Mouse (Mus musculus) limb, embryonic 11.5 days (tissue): ENCODE results near the gene Miga1. TPM values are rescaled to one million over a fixed set of nuclear protein-coding genes. Genes with fewer than 3 reads are reported as not detected.

Experiments used
- ATAC-seq: fragments of 200-750 bp; cut with Nextera tagmentation; 2 replicates; pipeline ENCODE4 v1.8.0; 2017; ENCODE audit warnings: low read depth; ENCODE audit not compliant: insufficient number of reproducible peaks, low FRiP score, low TSS enrichment
- DNase-seq: peaks from one replicate; pipeline ENCODE4 v3.0.0-alpha.2; 2015; ENCODE audit warnings: low spot score
- H3K27ac ChIP-seq: fragments of 300-500 bp; sonication (generic); replicated peaks from 2 replicates; pipeline ENCODE4 v1.5.1; 2014; ENCODE audit warnings: low read depth, mild to moderate bottlenecking, low read length
- H3K27me3 ChIP-seq: fragments of 300-500 bp; sonication (generic); 2 replicates; pipeline ENCODE4 v1.6.1; 2014; ENCODE audit warnings: mild to moderate bottlenecking, low read length, mixed read lengths; ENCODE audit not compliant: control insufficient read depth, insufficient read depth
- H3K36me3 ChIP-seq: fragments of 300-500 bp; sonication (generic); 2 replicates; pipeline ENCODE4 v1.6.1; 2014; ENCODE audit warnings: mild to moderate bottlenecking, low read length, moderate library complexity, mixed read lengths; ENCODE audit not compliant: control insufficient read depth, insufficient read depth
- H3K4me1 ChIP-seq: fragments of 300-500 bp; sonication (generic); 2 replicates; pipeline ENCODE4 v1.6.1; 2014; ENCODE audit warnings: low read length, mixed read lengths; ENCODE audit not compliant: control insufficient read depth, insufficient read depth
- H3K4me2 ChIP-seq: fragments of 300-500 bp; sonication (generic); 2 replicates; pipeline ENCODE4 v1.6.1; 2014; ENCODE audit warnings: low read depth, mild to moderate bottlenecking, moderate library complexity; ENCODE audit not compliant: severe bottlenecking
- H3K4me3 ChIP-seq: fragments of 300-500 bp; sonication (generic); 2 replicates; pipeline ENCODE4 v1.5.1; 2014; ENCODE audit warnings: low read depth, low read length
- H3K9ac ChIP-seq: fragments of 300-500 bp; sonication (generic); 2 replicates; pipeline ENCODE4 v1.6.1; 2014; ENCODE audit warnings: mild to moderate bottlenecking, low read length
- H3K9me3 ChIP-seq: fragments of 300-500 bp; sonication (generic); 2 replicates; pipeline ENCODE4 v1.6.1; 2016; ENCODE audit warnings: low read length; ENCODE audit not compliant: control insufficient read depth
- WGBS: fragments of 180-500 bp; shearing (Covaris S2); extraction: QIAGEN DNeasy Blood & Tissue Kit; methylation state at CpG from one replicate; pipeline ENCODE4 v1.1.7; 2014; 5-methylcytosine and 5-hydroxymethylcytosine counted together
- polyA plus RNA-seq: library from polyadenylated mRNA; unstranded; fragments of >200 nt; fragmentation: Nextera tagmentation; extraction: Ambion mirVana; gene quantifications from 2 replicates; pipeline ENCODE4 v1.2.1, GENCODE M21; 2014

Gene Miga1
- 21.4 and 21.8 TPM in 2 replicates for polyA plus RNA-seq

DNA sequence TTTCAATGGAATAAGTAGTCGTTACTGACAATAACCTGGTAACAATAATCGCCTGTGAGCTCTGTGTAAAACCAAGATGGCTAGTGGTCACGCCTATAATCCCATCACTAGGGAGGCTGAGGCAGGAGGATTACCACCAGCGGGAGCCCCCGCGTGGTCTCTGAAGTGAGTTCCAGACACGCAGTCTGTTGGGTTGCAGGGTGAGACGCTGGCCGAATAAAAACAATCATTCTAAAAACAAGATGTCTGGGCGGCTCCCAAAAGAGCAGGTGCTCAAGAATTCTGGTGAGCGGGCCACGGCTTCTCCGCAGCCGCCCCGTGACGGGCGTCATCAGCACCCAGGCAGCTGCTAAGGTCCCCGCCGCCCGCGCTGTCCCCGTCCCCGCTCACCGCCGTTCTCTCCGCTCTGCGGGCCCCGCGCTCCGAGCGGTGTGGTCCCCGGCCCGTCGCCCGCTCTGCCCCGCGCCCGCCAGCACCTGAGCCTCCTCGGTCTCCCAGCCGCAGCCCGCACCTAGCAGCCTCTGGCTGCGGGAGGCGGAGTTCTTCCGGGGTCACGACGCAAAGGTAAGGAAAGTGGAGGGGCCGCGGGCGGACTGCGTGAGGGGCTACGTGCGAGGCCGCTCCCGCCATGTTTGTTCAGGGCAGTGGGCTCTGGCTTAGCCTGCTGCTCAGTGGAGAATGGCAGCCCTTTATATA is at the start of gene Miga1:
TSS of gene Miga1 (minus strand) at position 546 of the 696 bp plus-strand sequence.
- peak within 1 kb of the TSS; percentile 87 for H3K4me3 ChIP-seq
- ATAC-seq = peak; percentile 79

DNA sequence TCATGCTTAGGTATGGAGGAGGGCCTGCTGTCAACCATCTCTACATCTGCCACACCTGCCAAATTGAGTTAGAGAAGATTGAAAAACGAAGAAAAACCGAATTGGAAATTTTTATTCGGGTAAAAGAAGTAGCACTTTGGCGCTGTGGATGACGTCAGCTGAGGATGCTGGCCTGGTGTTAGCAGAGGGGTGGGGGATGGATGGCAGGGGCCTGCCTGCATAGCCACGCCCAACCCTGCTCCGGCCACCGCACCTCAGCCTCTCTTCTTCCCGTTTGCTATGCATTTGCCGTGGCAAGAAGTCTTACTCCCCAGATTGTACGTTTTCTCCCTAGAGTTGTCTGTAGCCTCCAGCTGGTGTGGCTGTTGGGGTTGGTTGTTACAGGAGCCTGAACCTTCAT is 43.9 kb upstream of the Miga1 start:
- H3K36me3 ChIP-seq = peaks cover 3% of the 10 kb centered on the region
- DNase-seq = no peak
- H3K4me1 ChIP-seq = no peaks in the 10 kb centered on the region
- H3K4me2 ChIP-seq = no peak overlapping the region
- H3K27ac ChIP-seq = no peak overlapping the region
- H3K27me3 ChIP-seq = no peaks in the 10 kb centered on the region
- H3K4me3 ChIP-seq = no peak overlapping the region
- no peak overlapping the region for H3K9ac ChIP-seq
- 77% methylated on average over 11 of the region's 11 CpGs for WGBS
- no peak for ATAC-seq
- no peaks in the 10 kb centered on the region for H3K9me3 ChIP-seq

More for the DNA sequence above, at the start of gene Miga1:
- Histone ChIP-seq H3K9me3 (no peaks in the 10 kb centered on the region), H3K36me3 (peaks cover 4% of the 10 kb centered on the region), H3K9ac (peak within 1 kb of the TSS; percentile 81), H3K27me3 (no peaks in the 10 kb centered on the region), H3K27ac (no peak within 1 kb of the TSS), H3K4me1 (no peaks in the 10 kb centered on the region), H3K4me2 (peak within 1 kb of the TSS; percentile 54)
- DNase-seq = peak; percentile 86
- 3% methylated on average over 45 of the region's 54 CpGs for WGBS

DNA sequence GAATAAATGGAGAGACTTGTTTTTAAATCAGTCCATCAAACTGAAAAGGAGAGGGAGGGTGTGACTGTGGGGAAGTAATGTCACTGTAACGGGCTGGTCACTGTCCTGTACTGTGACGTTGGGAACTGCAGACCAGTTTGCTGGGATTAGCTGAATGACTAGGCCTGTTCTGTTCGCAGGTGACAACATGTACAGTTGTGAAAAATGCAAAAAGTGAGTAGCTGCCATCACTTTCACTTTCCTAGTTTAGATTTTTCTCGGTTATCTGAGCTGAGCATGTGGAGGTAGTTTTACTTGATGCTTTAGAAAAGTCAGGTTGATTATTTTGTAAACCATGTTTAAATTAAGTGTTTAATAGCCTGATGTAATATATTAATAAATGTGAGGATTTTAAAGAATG is 35.9 kb upstream of the Miga1 start:
- WGBS = 90% methylated on average over 4 of the region's 4 CpGs
- no peak overlapping the region for H3K4me2 ChIP-seq
- no peaks in the 10 kb centered on the region for H3K27me3 ChIP-seq
- ATAC-seq = no peak
- peaks cover 13% of the 10 kb centered on the region for H3K36me3 ChIP-seq
- DNase-seq = no peak
- no peak overlapping the region for H3K9ac ChIP-seq
- H3K27ac ChIP-seq = no peak overlapping the region
- H3K4me1 ChIP-seq = no peaks in the 10 kb centered on the region
- no peak overlapping the region for H3K4me3 ChIP-seq
- H3K9me3 ChIP-seq = no peaks in the 10 kb centered on the region

DNA sequence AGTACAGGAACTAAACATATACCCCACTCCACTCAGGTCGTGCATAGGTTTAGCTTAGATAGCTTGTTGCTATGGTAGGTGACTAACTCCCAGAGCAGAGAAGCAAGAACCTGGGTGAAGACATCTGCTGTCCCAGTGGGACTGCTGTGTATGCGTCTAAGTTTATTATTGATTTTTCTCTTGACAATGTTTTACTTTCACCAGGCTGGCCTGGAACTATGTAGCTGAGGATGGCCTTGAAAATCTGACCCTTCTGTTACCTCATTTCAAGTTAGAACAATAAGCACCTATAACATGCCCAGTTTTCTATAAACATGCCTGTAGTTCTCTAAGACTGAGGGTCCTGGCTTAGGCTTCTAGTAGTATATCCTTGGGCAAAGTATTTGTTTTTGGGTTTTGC is 24.0 kb upstream of the Miga1 start:
- DNase-seq = no peak
- 92% methylated on average over 2 of the region's 2 CpGs for WGBS
- no peaks in the 10 kb centered on the region for H3K4me1 ChIP-seq

DNA sequence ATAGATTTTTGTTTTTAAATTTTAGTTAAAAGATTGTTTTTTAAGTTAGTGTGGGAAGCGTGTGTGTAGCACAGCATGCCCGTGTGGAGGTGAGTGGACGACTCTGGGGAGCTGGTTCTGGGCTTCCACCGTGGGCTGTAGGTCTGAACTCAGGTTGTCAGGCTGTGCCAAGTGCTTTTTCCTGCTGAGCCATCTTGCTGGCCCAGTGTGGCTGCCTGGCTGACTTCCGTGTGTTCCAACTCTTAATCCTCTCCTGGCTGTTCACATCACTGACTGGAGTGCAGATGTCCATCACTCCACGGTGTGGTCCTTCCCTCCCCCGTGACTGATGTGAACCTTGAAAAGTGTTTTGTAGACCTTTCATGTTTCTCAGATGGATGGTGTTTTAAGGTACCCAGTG is 18.9 kb upstream of the Miga1 start:
- no peak overlapping the region for H3K9ac ChIP-seq
- no peak overlapping the region for H3K4me2 ChIP-seq
- peaks cover 9% of the 10 kb centered on the region for H3K36me3 ChIP-seq
- no peaks in the 10 kb centered on the region for H3K9me3 ChIP-seq
- no peak overlapping the region for H3K4me3 ChIP-seq
- 90% methylated on average over 7 of the region's 7 CpGs for WGBS
- H3K27me3 ChIP-seq = no peaks in the 10 kb centered on the region
- ATAC-seq (no peak), DNase-seq (no peak)
- H3K4me1 ChIP-seq = no peaks in the 10 kb centered on the region
- H3K27ac ChIP-seq = no peak overlapping the region

More for the DNA sequence above, 24.0 kb upstream of the Miga1 start:
- no peak for ATAC-seq
- H3K27ac ChIP-seq = no peak overlapping the region
- peaks cover 10% of the 10 kb centered on the region for H3K36me3 ChIP-seq
- no peak overlapping the region for H3K9ac ChIP-seq
- H3K9me3 ChIP-seq = no peaks in the 10 kb centered on the region
- H3K27me3 ChIP-seq = no peaks in the 10 kb centered on the region
- H3K4me3 ChIP-seq = no peak overlapping the region
- no peak overlapping the region for H3K4me2 ChIP-seq

DNA sequence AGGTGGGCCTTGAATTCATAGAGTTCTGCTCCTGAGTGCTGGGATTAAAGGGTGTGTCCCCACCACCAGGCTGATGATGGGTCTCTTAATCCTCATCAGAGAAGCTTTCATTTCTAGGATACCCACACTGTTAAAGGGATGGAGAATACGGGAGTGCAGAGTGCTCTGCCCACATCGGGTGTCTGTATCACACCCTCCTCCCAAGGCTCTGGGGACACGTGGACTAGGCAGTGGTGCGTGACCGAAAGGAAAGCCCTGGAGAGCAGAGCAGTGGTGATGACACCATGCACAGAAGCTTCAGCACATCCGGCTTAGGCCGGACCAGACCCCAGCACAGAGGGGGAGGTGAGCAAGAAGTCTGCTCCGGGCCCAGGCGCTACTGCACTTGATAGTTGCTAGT is 16.5 kb upstream of the Miga1 start:
- Histone ChIP-seq H3K4me2 (no peak overlapping the region), H3K4me3 (no peak overlapping the region), H3K36me3 (peaks cover 4% of the 10 kb centered on the region), H3K9ac (no peak overlapping the region), H3K9me3 (no peaks in the 10 kb centered on the region), H3K27ac (no peak overlapping the region), H3K27me3 (no peaks in the 10 kb centered on the region), H3K4me1 (no peaks in the 10 kb centered on the region)
- DNase-seq = no peak
- WGBS = 90% methylated on average over 9 of the region's 9 CpGs
- ATAC-seq = no peak

DNA sequence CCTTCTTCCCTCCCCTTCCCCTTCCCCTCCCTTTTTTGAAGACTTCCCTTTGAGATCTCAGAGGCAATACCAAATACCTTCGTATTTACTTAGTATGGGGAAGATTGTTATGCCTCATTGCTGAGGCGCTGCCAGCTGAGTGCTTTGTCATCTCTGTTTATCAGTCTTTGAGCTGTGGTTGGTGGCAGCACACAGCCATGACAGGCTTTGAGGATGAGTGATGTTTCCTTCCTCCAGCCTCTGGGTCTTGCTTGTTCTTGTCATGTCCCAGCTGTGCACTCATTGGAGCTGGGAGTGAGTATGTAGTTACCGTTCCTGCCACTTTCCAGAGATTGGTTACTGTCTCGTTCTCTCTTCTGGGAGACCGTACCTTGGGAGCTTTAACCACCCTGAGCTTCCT is 15.2 kb upstream of the Miga1 start:
- Histone ChIP-seq H3K9ac (no peak overlapping the region), H3K4me1 (0 out of 2 replicates have a peak, but pooled peaks cover 2% of the 10 kb centered on the region), H3K36me3 (peaks cover 2% of the 10 kb centered on the region; the same call in 1 of the 2 replicates), H3K4me2 (no peak overlapping the region), H3K4me3 (no peak overlapping the region), H3K27me3 (no peaks in the 10 kb centered on the region), H3K9me3 (no peaks in the 10 kb centered on the region), H3K27ac (no peak overlapping the region)
- 78% methylated on average over 5 of the region's 5 CpGs for WGBS
- DNase-seq (no peak), ATAC-seq (no peak)

DNA sequence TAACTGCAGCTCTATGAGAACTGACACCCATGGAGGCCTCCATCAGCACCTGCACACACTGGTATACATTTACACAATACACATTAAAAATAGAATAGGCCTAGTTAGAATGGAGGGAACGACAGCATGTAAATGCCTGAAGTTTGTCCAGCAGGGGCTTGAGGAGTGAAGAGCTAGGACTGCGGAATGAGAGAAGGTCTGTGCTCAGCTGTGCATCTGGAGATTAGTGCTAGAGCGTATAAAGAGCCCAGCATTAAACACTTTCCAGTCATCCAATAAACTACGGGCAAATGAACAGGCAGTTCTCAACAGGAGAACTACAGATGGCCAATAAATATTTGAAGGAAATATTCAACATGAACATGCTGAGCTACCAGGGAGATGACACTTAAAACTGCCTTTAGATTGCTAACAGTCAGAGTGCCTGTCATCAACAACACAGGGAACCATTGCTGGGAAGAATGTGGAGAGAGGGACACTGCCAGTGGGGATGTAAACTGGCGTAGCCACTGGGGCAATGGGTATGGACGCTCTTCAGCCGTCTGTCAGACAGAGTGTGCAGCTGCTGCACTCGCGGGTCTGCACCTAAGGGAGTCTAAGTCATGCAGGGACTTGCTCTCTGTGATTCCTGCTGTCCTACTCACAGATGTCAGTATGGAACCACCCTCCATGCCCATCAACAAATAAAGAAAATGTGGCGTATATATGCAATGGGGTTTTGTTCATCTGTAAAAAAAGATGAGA is 13.4 kb upstream of the Miga1 start:
- no peak overlapping the region for H3K4me2 ChIP-seq
- H3K4me1 ChIP-seq = peaks cover 4% of the 10 kb centered on the region; the same call in 1 of the 2 replicates
- peaks cover 4% of the 10 kb centered on the region; the same call in 1 of the 2 replicates for H3K36me3 ChIP-seq
- DNase-seq (no peak), ATAC-seq (no peak)
- H3K4me3 ChIP-seq = no peak overlapping the region
- H3K9me3 ChIP-seq = no peaks in the 10 kb centered on the region
- 75% methylated on average over 10 of the region's 10 CpGs for WGBS
- H3K9ac ChIP-seq = no peak overlapping the region
- no peak overlapping the region for H3K27ac ChIP-seq
- H3K27me3 ChIP-seq = no peaks in the 10 kb centered on the region
